Mouse (Mus musculus): ENCODE measurements at regions not wholly inside any gene's neighbourhood (a gene's known extent, or its start where the extent isn't known, plus 50 kb on each side); places are given as distances from the start of the nearest gene placed in this dataset.

- in situ Hi-C loops (cut with MboI; ENCODE audit: low pct_unique_long_range_greater_than_20kb): no loop called here
- DNase-seq (ENCODE audit: low read depth, low spot score) (no peak), ATAC-seq (no peak)
- TF ChIP-seq CTCF (IDR thresholded peaks at IDR 0.05): no peak
- H3K27me3 ChIP-seq: no peaks in the 10 kb centered on the region
- POLR2A ChIA-PET: no interaction called here
- CTCF ChIA-PET: no interaction called here
These were observed 155.2 kb upstream of the Robo1 start for GRCm38 (mm10) chr16:72152920-72153319.

- no peak for TF ChIP-seq CTCF (IDR thresholded peaks at IDR 0.05)
- no peak for ATAC-seq
- H3K27me3 ChIP-seq: no peaks in the 10 kb centered on the region
- CTCF ChIA-PET: no interaction called here
- POLR2A ChIA-PET: no interaction called here
- in situ Hi-C loops (cut with MboI; ENCODE audit: low pct_unique_long_range_greater_than_20kb): no loop called here
- DNase-seq (ENCODE audit: low read depth, low spot score): no peak
These were observed 150.2 kb upstream of the Robo1 start for GRCm38 (mm10) chr16:72157913-72158312.

GRCm38 (mm10) chr16:72159411-72159810 lies 148.7 kb upstream of the Robo1 start:
- in situ Hi-C loops (cut with MboI; ENCODE audit: low pct_unique_long_range_greater_than_20kb): no loop called here
- POLR2A ChIA-PET: no interaction called here
- TF ChIP-seq CTCF (IDR thresholded peaks at IDR 0.05): no peak
- peaks cover 4% of the 10 kb centered on the region for H3K27me3 ChIP-seq
- no peak for DNase-seq (ENCODE audit: low read depth, low spot score)
- no peak for ATAC-seq
- CTCF ChIA-PET: no interaction called here

GRCm38 (mm10) chr16:72175727-72176126 lies 132.4 kb upstream of the Robo1 start:
- POLR2A ChIA-PET: no interaction called here

DNA sequence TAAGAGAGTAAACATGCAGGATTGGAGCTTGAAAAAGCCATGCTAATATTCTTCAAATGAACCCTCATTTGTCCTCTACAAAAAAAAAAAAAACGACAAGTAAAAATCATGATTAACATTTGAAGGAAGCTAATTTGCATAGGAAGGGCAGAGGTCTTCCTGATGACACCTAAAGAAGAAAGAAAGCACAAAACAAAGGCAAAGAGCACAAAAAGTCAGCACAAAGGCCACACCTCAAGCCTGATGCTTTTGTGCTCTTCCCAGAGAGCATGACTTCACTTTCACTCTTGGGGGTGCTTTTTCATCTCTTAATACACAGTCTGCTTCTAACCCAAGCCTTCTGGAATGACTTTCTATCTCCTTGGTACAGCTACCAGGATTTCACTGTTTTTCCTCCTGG lies 113.8 kb upstream of the Robo1 start:
- DNase-seq (ENCODE audit: low read depth, low spot score): no peak
- H3K27me3 ChIP-seq: no peaks in the 10 kb centered on the region
- CTCF ChIA-PET: no interaction called here
- in situ Hi-C loops (cut with MboI; ENCODE audit: low pct_unique_long_range_greater_than_20kb): no loop called here
- POLR2A ChIA-PET: no interaction called here
- TF ChIP-seq CTCF (IDR thresholded peaks at IDR 0.05): no peak
- ATAC-seq: no peak

More at GRCm38 (mm10) chr16:72175727-72176126, 132.4 kb upstream of the Robo1 start:
- ATAC-seq (no peak), DNase-seq (ENCODE audit: low read depth, low spot score) (no peak)
- in situ Hi-C loops (cut with MboI; ENCODE audit: low pct_unique_long_range_greater_than_20kb): no loop called here
- H3K27me3 ChIP-seq: no peaks in the 10 kb centered on the region
- CTCF ChIA-PET: no interaction called here
- no peak for TF ChIP-seq CTCF (IDR thresholded peaks at IDR 0.05)

GRCm38 (mm10) chr16:72215360-72216013 lies 92.6 kb upstream of the Robo1 start:
- ATAC-seq: no peak
- POLR2A ChIA-PET: no interaction called here
- peak; percentile 53 for TF ChIP-seq CTCF (IDR thresholded peaks at IDR 0.05)
- DNase-seq (ENCODE audit: low read depth, low spot score): no peak
- in situ Hi-C loops (cut with MboI; ENCODE audit: low pct_unique_long_range_greater_than_20kb): loop anchor here (5.0 kb wide), 2 partner anchors 762 to 968 kb away; no protein-coding TSS in a partner anchor
- CTCF ChIA-PET: interaction anchor here (1.3 kb wide), 1 partner anchor 10 kb away, joined by 5 read pairs; no protein-coding TSS in a partner anchor
- no peaks in the 10 kb centered on the region for H3K27me3 ChIP-seq

DNA sequence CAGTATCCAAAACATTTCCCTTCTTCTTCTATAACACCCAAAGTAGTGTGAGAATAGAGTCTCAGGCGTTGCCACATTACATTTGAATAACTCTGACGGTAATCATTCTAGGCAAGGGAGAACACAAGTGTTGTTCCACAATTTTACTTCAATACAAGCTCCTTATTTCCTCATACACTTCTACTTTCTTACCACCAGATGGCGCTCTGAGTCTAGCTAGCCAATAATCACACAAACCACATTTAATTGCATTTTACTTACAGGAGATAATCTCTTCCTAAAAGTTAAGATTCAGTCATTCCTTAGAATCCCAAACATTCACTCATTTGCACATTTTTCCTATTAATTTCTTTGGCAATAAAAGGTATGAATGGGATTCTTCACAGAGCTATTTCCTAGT lies 90.1 kb upstream of the Robo1 start:
- ChIA-PET CTCF (interaction anchor here (0.7 to 1.9 kb wide), 4 partner anchors 10 to 22 kb away, joined by 3 to 7 read pairs (median 4); no protein-coding TSS in a partner anchor), POLR2A (no interaction called here)
- no peaks in the 10 kb centered on the region for H3K27me3 ChIP-seq
- in situ Hi-C loops (cut with MboI; ENCODE audit: low pct_unique_long_range_greater_than_20kb): loop anchor here (5.0 kb wide), 2 partner anchors 759 to 971 kb away; no protein-coding TSS in a partner anchor
- no peak for DNase-seq (ENCODE audit: low read depth, low spot score)
- peak; percentile 44 for TF ChIP-seq CTCF (IDR thresholded peaks at IDR 0.05)
- ATAC-seq: no peak

DNA sequence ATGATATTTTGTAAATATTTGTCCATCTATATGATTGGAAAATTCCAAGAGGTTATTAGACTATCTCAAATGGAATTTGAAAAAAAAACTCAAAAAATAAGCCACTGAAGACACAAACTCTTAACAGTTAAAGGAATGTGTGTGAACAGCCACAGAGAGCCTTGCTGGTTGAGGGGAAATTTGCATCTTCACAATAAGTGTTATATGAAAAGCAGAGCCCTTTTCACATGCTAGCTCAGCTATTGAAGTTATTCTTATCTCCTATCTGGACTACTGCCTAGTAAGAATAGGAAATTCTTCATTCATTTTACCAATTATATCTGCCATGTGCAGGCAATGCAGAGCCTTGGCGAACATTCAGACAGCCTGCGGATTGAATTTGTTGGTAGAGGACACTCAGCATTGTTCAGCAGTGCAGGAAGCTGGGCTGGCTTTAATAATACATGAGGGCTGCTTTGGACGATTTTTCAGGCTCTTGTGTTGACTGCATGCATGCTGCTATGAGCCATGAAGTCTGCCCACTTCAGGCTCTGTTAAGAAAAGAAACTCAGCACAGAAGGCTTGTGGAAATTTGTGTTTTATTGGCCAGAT lies 86.1 kb upstream of the Robo1 start:
- in situ Hi-C loops (cut with MboI; ENCODE audit: low pct_unique_long_range_greater_than_20kb): no loop called here
- ChIA-PET CTCF (no interaction called here), POLR2A (no interaction called here)
- no peak for TF ChIP-seq CTCF (IDR thresholded peaks at IDR 0.05)
- H3K27me3 ChIP-seq: peaks cover 6% of the 10 kb centered on the region
- ATAC-seq (no peak), DNase-seq (ENCODE audit: low read depth, low spot score) (no peak)

DNA sequence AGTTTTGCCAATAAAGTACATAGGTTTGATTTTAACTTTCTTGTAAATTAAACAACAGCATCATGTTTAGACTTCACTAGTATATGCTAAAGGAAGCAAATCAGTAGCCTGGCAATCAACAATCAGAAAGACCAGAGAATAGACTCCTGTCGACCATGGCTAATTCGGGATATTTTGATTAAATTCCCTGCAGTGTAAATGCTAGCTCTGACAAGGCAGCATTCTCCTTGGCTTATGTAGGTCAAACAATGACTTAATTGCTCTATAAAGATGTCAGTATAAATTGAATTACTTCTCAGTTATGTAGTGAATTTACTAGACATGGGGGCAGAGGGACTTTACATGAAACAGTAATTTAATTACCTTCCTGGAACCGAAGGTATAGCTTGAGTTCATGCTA lies 84.2 kb upstream of the Robo1 start:
- POLR2A ChIA-PET: no interaction called here
- H3K27me3 ChIP-seq: peaks cover 6% of the 10 kb centered on the region
- CTCF ChIA-PET: interaction anchor here (1.5 kb wide), 1 partner anchor 52 kb away, joined by 3 read pairs; no protein-coding TSS in a partner anchor
- TF ChIP-seq CTCF (IDR thresholded peaks at IDR 0.05): no peak
- no peak for ATAC-seq
- in situ Hi-C loops (cut with MboI; ENCODE audit: low pct_unique_long_range_greater_than_20kb): no loop called here
- DNase-seq (ENCODE audit: low read depth, low spot score): no peak

GRCm38 (mm10) chr16:72225157-72225880 lies 82.8 kb upstream of the Robo1 start:
- peaks cover 6% of the 10 kb centered on the region for H3K27me3 ChIP-seq
- TF ChIP-seq CTCF (IDR thresholded peaks at IDR 0.05): no peak
- POLR2A ChIA-PET: no interaction called here
- CTCF ChIA-PET: interaction anchor here (1.5 kb wide), 1 partner anchor 51 kb away, joined by 3 read pairs; no protein-coding TSS in a partner anchor
- DNase-seq (ENCODE audit: low read depth, low spot score) (no peak), ATAC-seq (no peak)
- in situ Hi-C loops (cut with MboI; ENCODE audit: low pct_unique_long_range_greater_than_20kb): no loop called here

GRCm38 (mm10) chr16:72234366-72234765 lies 73.7 kb upstream of the Robo1 start:
- TF ChIP-seq CTCF (IDR thresholded peaks at IDR 0.05): no peak
- ChIA-PET POLR2A (no interaction called here), CTCF (no interaction called here)
- DNase-seq (ENCODE audit: low read depth, low spot score) (no peak), ATAC-seq (no peak)
- in situ Hi-C loops (cut with MboI; ENCODE audit: low pct_unique_long_range_greater_than_20kb): no loop called here
- H3K27me3 ChIP-seq: peaks cover 17% of the 10 kb centered on the region

Data from Patski (cell line).